Mouse (Mus musculus) ovary, postnatal 14 days (tissue): ENCODE data around the gene 4930572O03Rik.
"Not testable (repeated sequence)": the region's sequence is repeated elsewhere in the genome, so short reads cannot be mapped to it uniquely, and the experiment has no call there.

Source experiments
- DNase-seq: peaks from one replicate; pipeline ENCODE4 v3.0.0; 2022; ENCODE audit warnings: low spot score

The 4930572O03Rik gene

GRCm38 (mm10) chr5:15618764-15619163 lies 38.1 kb downstream of the 4930572O03Rik start, which contains the start of gene Speer4d:
Speer4d (plus strand) TSS chr5:15619064.
- DNase-seq: not testable (repeated sequence)

- DNase-seq: not testable (repeated sequence)
These were observed 40.7 kb downstream of the 4930572O03Rik start for GRCm38 (mm10) chr5:15616195-15616594.

GRCm38 (mm10) chr5:15610695-15611094 lies 46.2 kb downstream of the 4930572O03Rik start:
- not testable (repeated sequence) for DNase-seq

GRCm38 (mm10) chr5:15606677-15607076 lies 50.2 kb downstream of the 4930572O03Rik start:
- not testable (repeated sequence) for DNase-seq

- not testable (repeated sequence) for DNase-seq
These were observed 53.3 kb downstream of the 4930572O03Rik start for GRCm38 (mm10) chr5:15603585-15603984.

- not testable (repeated sequence) for DNase-seq
These were observed 53.9 kb downstream of the 4930572O03Rik start for GRCm38 (mm10) chr5:15603008-15603407.

GRCm38 (mm10) chr5:15602424-15602947 lies 54.4 kb downstream of the 4930572O03Rik start:
- not testable (repeated sequence) for DNase-seq
